Mouse (Mus musculus): Measurements from ENCODE around the gene Eif3k. TPM values are rescaled to one million over a fixed set of nuclear protein-coding genes. Genes with fewer than 3 reads are reported as not detected.

Gene Eif3k
- polyA plus RNA-seq, 1 experiment from 2014 or later = 328 TPM

GRCm38 (mm10) chr7:28929381-28929780 lies 52.3 kb downstream of the Eif3k start:
- ATAC-seq = no peak

GRCm38 (mm10) chr7:28926172-28926571 lies 55.5 kb downstream of the Eif3k start:
- H3K27me3 ChIP-seq = no peaks in the 10 kb centered on the region
- DNase-seq (ENCODE audit: low read depth, low spot score) (no peak), ATAC-seq (no peak)
- POLR2A ChIA-PET = interaction anchor here (0.6 to 1.4 kb wide), 2 partner anchors 33 to 176 kb away, joined by 3 to 4 read pairs; no protein-coding TSS in a partner anchor
- in situ Hi-C loops (cut with MboI; ENCODE audit: low pct_unique_long_range_greater_than_20kb) = no loop called here
- TF ChIP-seq CTCF (IDR thresholded peaks at IDR 0.05) = no peak
- CTCF ChIA-PET = interaction anchor here (1.2 to 2.0 kb wide), 2 partner anchors 31 to 34 kb away, joined by 3 to 4 read pairs; no protein-coding TSS in a partner anchor

More at GRCm38 (mm10) chr7:28929381-28929780, 52.3 kb downstream of the Eif3k start:
- ChIA-PET CTCF (interaction anchor here (1.3 to 1.5 kb wide), 2 partner anchors 10 to 13 kb away, joined by 3 to 5 read pairs; no protein-coding TSS in a partner anchor), POLR2A (interaction anchor here (0.6 to 1.4 kb wide), 2 partner anchors 8 to 30 kb away, joined by 3 read pairs; no protein-coding TSS in a partner anchor)
- no peaks in the 10 kb centered on the region for H3K27me3 ChIP-seq
- in situ Hi-C loops (cut with MboI; ENCODE audit: low pct_unique_long_range_greater_than_20kb) = no loop called here
- no peak for TF ChIP-seq CTCF (IDR thresholded peaks at IDR 0.05)
- no peak for DNase-seq (ENCODE audit: low read depth, low spot score)

- ChIA-PET CTCF (interaction anchor here (0.8 to 2.0 kb wide), 4 partner anchors 14 to 46 kb away, joined by 3 to 4 read pairs (median 3); no protein-coding TSS in a partner anchor), POLR2A (interaction anchor here (0.9 to 1.4 kb wide), 2 partner anchors 19 to 34 kb away, joined by 4 read pairs; no protein-coding TSS in a partner anchor)
- H3K27me3 ChIP-seq = no peaks in the 10 kb centered on the region
- ATAC-seq (peak; percentile 95), DNase-seq (ENCODE audit: low read depth, low spot score) (no peak)
- in situ Hi-C loops (cut with MboI; ENCODE audit: low pct_unique_long_range_greater_than_20kb) = no loop called here
- no peak for TF ChIP-seq CTCF (IDR thresholded peaks at IDR 0.05)
Measured at GRCm38 (mm10) chr7:28925317-28925716, 56.3 kb downstream of the Eif3k start.

GRCm38 (mm10) chr7:28924802-28925201 lies 56.9 kb downstream of the Eif3k start:
- ChIA-PET POLR2A (interaction anchor here (0.9 kb wide), 1 partner anchor 19 kb away, joined by 4 read pairs; no protein-coding TSS in a partner anchor), CTCF (interaction anchor here (0.8 to 2.0 kb wide), 4 partner anchors 14 to 47 kb away, joined by 3 to 4 read pairs (median 3); no protein-coding TSS in a partner anchor)
- no peak for TF ChIP-seq CTCF (IDR thresholded peaks at IDR 0.05)
- H3K27me3 ChIP-seq = no peaks in the 10 kb centered on the region
- in situ Hi-C loops (cut with MboI; ENCODE audit: low pct_unique_long_range_greater_than_20kb) = no loop called here
- ATAC-seq (no peak), DNase-seq (ENCODE audit: low read depth, low spot score) (no peak)

- CTCF ChIA-PET = interaction anchor here (1.4 kb wide), 1 partner anchor 30 kb away, joined by 6 read pairs; no protein-coding TSS in a partner anchor
- H3K27me3 ChIP-seq = no peaks in the 10 kb centered on the region
- POLR2A ChIA-PET = no interaction called here
- DNase-seq (ENCODE audit: low read depth, low spot score) (no peak), ATAC-seq (no peak)
- in situ Hi-C loops (cut with MboI; ENCODE audit: low pct_unique_long_range_greater_than_20kb) = no loop called here
- TF ChIP-seq CTCF (IDR thresholded peaks at IDR 0.05) = no peak
Measured at GRCm38 (mm10) chr7:28923865-28924291, 57.8 kb downstream of the Eif3k start.

GRCm38 (mm10) chr7:28922606-28923005 lies 59.1 kb downstream of the Eif3k start:
- ATAC-seq = no peak
- ChIA-PET POLR2A (interaction anchor here (0.7 to 2.4 kb wide), 3 partner anchors 23 to 36 kb away, joined by 4 to 6 read pairs (median 4); no protein-coding TSS in a partner anchor), CTCF (interaction anchor here (1.4 kb wide), 1 partner anchor 31 kb away, joined by 6 read pairs; no protein-coding TSS in a partner anchor)
- in situ Hi-C loops (cut with MboI; ENCODE audit: low pct_unique_long_range_greater_than_20kb) = no loop called here
- no peaks in the 10 kb centered on the region for H3K27me3 ChIP-seq
- TF ChIP-seq CTCF (IDR thresholded peaks at IDR 0.05) = no peak
- DNase-seq (ENCODE audit: low read depth, low spot score) = no peak

- in situ Hi-C loops (cut with MboI; ENCODE audit: low pct_unique_long_range_greater_than_20kb) = no loop called here
- no peaks in the 10 kb centered on the region for H3K27me3 ChIP-seq
- no peak for TF ChIP-seq CTCF (IDR thresholded peaks at IDR 0.05)
- no peak for DNase-seq (ENCODE audit: low read depth, low spot score)
- POLR2A ChIA-PET = interaction anchor here (1.4 to 2.4 kb wide), 2 partner anchors 24 to 36 kb away, joined by 4 to 6 read pairs; no protein-coding TSS in a partner anchor
- ATAC-seq = no peak
- CTCF ChIA-PET = interaction anchor here (0.9 kb wide), 1 partner anchor 30 kb away, joined by 5 read pairs; no protein-coding TSS in a partner anchor
Measured at GRCm38 (mm10) chr7:28921722-28922465, 59.8 kb downstream of the Eif3k start.

Other genes with a start within 250 kb of the Eif3k start
- gene Mrps12, start 240.0 kb downstream of the Eif3k start, polyA plus RNA-seq (2021) = 65.8 TPM
- 14.8 TPM for gene Sars2, start 239.9 kb downstream of the Eif3k start, polyA plus RNA-seq (2021)
- not detected for gene Ccer2, start 225.7 kb downstream of the Eif3k start, polyA plus RNA-seq (2021)
- gene Sirt2, start 215.1 kb downstream of the Eif3k start, polyA plus RNA-seq (2021) = 103 TPM
- gene Nfkbib, start 214.4 kb downstream of the Eif3k start, polyA plus RNA-seq (2021) = 37.2 TPM
- gene Rinl, start 192.9 kb downstream of the Eif3k start, polyA plus RNA-seq (2021) = 2.6 TPM
- gene Hnrnpl, start 173.3 kb downstream of the Eif3k start, polyA plus RNA-seq (2021) = 309 TPM
- gene Ech1, start 156.6 kb downstream of the Eif3k start, polyA plus RNA-seq (2021) = 208 TPM
- 4.1 TPM for gene Lgals4, start 148.0 kb downstream of the Eif3k start, polyA plus RNA-seq (2021)
- 0.74 TPM for gene Lgals7, start 118.0 kb downstream of the Eif3k start, polyA plus RNA-seq (2021)
- 0.06 TPM for gene Capn12, start 100.4 kb downstream of the Eif3k start, polyA plus RNA-seq (2021)
- 485 TPM for gene Actn4, start 19.5 kb downstream of the Eif3k start, polyA plus RNA-seq (2021)
- gene Map4k1, start 186 bp upstream of the Eif3k start, polyA plus RNA-seq (2021) = 4.7 TPM
- 0.03 TPM for gene Ryr1, start 143.3 kb upstream of the Eif3k start, polyA plus RNA-seq (2021)
- gene Rasgrp4, start 153.0 kb upstream of the Eif3k start, polyA plus RNA-seq (2021) = 0.05 TPM
- gene Fam98c, start 174.4 kb upstream of the Eif3k start, polyA plus RNA-seq (2021) = 18.8 TPM
- 3.1 TPM for gene Ggn, start 188.3 kb upstream of the Eif3k start, polyA plus RNA-seq (2021)
- 42.6 TPM for gene Spred3, start 188.5 kb upstream of the Eif3k start, polyA plus RNA-seq (2021)
- 241 TPM for gene Psmd8, start 198.8 kb upstream of the Eif3k start, polyA plus RNA-seq (2021)
- not detected for gene Catsperg1, start 232.2 kb upstream of the Eif3k start, polyA plus RNA-seq (2021)